Mouse (Mus musculus) limb, embryonic 13.5 days (tissue): ENCODE measurements at regions not wholly inside any gene's neighbourhood (a gene's known extent, or its start where the extent isn't known, plus 50 kb on each side); places are given as distances from the start of the nearest gene placed in this dataset.
A peak's percentile ranks its signal among the peaks of the same experiment; 100 is the strongest.
"Not testable (repeated sequence)": the region's sequence is repeated elsewhere in the genome, so short reads cannot be mapped to it uniquely, and the experiment has no call there.

Experiments
- ATAC-seq: fragments of 200-750 bp; cut with Nextera tagmentation; 2 replicates; pipeline ENCODE4 v1.8.0; 2017; ENCODE audit warnings: low read depth, moderate number of reproducible peaks, moderate TSS enrichment; ENCODE audit not compliant: low FRiP score
- H3K27ac ChIP-seq: fragments of 300-500 bp; sonication (generic); 2 replicates; pipeline ENCODE4 v1.5.1; 2015; ENCODE audit warnings: inconsistent platforms, mild to moderate bottlenecking, moderate library complexity
- H3K27me3 ChIP-seq: fragments of 300-500 bp; sonication (generic); 2 replicates; pipeline ENCODE4 v1.6.1; 2015; ENCODE audit warnings: mild to moderate bottlenecking, inconsistent platforms
- H3K36me3 ChIP-seq: fragments of 300-500 bp; sonication (generic); 2 replicates; pipeline ENCODE4 v1.6.1; 2015; ENCODE audit warnings: inconsistent platforms, mild to moderate bottlenecking, moderate library complexity
- H3K4me1 ChIP-seq: fragments of 300-500 bp; sonication (generic); 2 replicates; pipeline ENCODE4 v1.6.1; 2015; ENCODE audit warnings: inconsistent platforms
- H3K4me2 ChIP-seq: fragments of 300-500 bp; sonication (generic); replicated peaks from 2 replicates; pipeline ENCODE4 v1.6.1; 2015; ENCODE audit warnings: inconsistent platforms, mild to moderate bottlenecking, moderate library complexity
- H3K4me3 ChIP-seq: fragments of 300-500 bp; sonication (generic); 2 replicates; pipeline ENCODE4 v1.5.1; 2015; ENCODE audit warnings: moderate library complexity, mild to moderate bottlenecking, inconsistent platforms
- H3K9ac ChIP-seq: fragments of 300-500 bp; sonication (generic); 2 replicates; pipeline ENCODE4 v1.6.1; 2015; ENCODE audit warnings: mild to moderate bottlenecking, inconsistent platforms
- H3K9me3 ChIP-seq: fragments of 300-500 bp; sonication (generic); 2 replicates; pipeline ENCODE4 v1.6.1; 2016; ENCODE audit warnings: inconsistent platforms
- WGBS: fragments of 180-500 bp; shearing (Covaris S2); methylation state at CpG from one replicate; pipeline ENCODE4 v1.1.7; 2015; 5-methylcytosine and 5-hydroxymethylcytosine counted together

GRCm38 (mm10) chr10:95747939-95748338 lies 74.7 kb upstream of the Anapc15-ps start:
- H3K4me2 ChIP-seq: no peak overlapping the region
- H3K36me3 ChIP-seq: no peaks in the 10 kb centered on the region
- WGBS: 84% methylated on average over 7 of the region's 7 CpGs
- no peak for ATAC-seq
- H3K27ac ChIP-seq: no peak overlapping the region
- no peak overlapping the region for H3K9ac ChIP-seq
- no peaks in the 10 kb centered on the region for H3K4me1 ChIP-seq
- no peak overlapping the region for H3K4me3 ChIP-seq
- no peaks in the 10 kb centered on the region for H3K9me3 ChIP-seq
- H3K27me3 ChIP-seq: no peaks in the 10 kb centered on the region

DNA sequence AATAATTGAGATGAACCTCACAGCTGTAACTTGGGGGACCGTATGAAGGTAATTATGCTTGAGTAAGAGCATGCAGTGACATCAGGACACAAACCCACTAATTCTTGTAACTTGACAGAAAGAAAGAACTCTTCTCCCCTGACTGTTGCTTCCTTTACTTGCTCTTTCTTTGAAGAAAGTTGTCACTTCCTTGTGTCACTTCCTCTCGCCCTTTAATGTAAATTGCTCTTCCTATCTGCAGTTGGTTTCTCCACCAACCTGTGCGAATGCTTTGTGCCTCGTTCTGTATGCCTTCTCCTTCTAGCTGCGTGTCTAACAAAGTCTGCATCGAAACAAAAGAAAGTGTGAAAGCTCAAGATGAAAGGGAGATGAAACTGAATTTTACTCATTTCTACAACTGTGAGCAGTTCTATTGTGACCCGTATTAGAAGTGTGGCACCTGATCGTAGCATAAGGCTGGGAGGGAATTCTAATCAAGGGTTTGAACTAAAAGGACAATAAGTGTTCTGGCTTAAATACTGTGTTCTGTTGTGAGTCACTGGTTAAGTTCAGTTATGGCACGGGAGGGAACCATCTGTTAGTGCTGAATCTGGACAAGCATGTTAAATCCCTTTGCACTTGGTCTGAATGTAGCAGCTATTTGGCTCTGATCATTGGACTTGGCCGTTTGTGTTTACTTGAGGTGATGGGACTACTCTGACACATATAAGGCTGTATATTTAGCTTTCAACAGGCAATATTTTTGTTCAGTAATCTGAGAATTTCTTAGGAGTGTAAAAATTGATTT lies 72.8 kb upstream of the Anapc15-ps start:
- WGBS: 75% methylated on average over 10 of the region's 10 CpGs

GRCm38 (mm10) chr10:95745254-95745653 lies 72.0 kb upstream of the Anapc15-ps start:
- Histone ChIP-seq H3K4me2 (no peak overlapping the region), H3K27me3 (no peaks in the 10 kb centered on the region), H3K4me3 (no peak overlapping the region), H3K27ac (no peak overlapping the region), H3K4me1 (no peaks in the 10 kb centered on the region), H3K9ac (no peak overlapping the region), H3K36me3 (no peaks in the 10 kb centered on the region), H3K9me3 (no peaks in the 10 kb centered on the region)
- ATAC-seq: no peak
- 87% methylated on average over 2 of the region's 2 CpGs for WGBS

More for the DNA sequence above, 72.8 kb upstream of the Anapc15-ps start:
- Histone ChIP-seq H3K9ac (no peak overlapping the region), H3K4me2 (no peak overlapping the region), H3K9me3 (no peaks in the 10 kb centered on the region), H3K27ac (no peak overlapping the region), H3K4me3 (no peak overlapping the region), H3K4me1 (no peaks in the 10 kb centered on the region), H3K36me3 (no peaks in the 10 kb centered on the region), H3K27me3 (no peaks in the 10 kb centered on the region)
- no peak for ATAC-seq

GRCm38 (mm10) chr10:95743627-95744026 lies 70.4 kb upstream of the Anapc15-ps start:
- Histone ChIP-seq H3K36me3 (no peaks in the 10 kb centered on the region), H3K27ac (no peak overlapping the region), H3K4me2 (no peak overlapping the region), H3K4me3 (no peak overlapping the region), H3K9me3 (no peaks in the 10 kb centered on the region), H3K9ac (no peak overlapping the region), H3K27me3 (no peaks in the 10 kb centered on the region), H3K4me1 (no peaks in the 10 kb centered on the region)
- WGBS: 80% methylated on average over 6 of the region's 6 CpGs
- ATAC-seq: no peak

GRCm38 (mm10) chr10:95739421-95739820 lies 66.2 kb upstream of the Anapc15-ps start:
- Histone ChIP-seq H3K4me1 (no peaks in the 10 kb centered on the region), H3K36me3 (no peaks in the 10 kb centered on the region), H3K4me2 (no peak overlapping the region), H3K27ac (no peak overlapping the region), H3K4me3 (no peak overlapping the region), H3K27me3 (no peaks in the 10 kb centered on the region), H3K9me3 (peaks cover 10% of the 10 kb centered on the region), H3K9ac (no peak overlapping the region)
- no peak for ATAC-seq
- 93% methylated on average over 4 of the region's 4 CpGs for WGBS

DNA sequence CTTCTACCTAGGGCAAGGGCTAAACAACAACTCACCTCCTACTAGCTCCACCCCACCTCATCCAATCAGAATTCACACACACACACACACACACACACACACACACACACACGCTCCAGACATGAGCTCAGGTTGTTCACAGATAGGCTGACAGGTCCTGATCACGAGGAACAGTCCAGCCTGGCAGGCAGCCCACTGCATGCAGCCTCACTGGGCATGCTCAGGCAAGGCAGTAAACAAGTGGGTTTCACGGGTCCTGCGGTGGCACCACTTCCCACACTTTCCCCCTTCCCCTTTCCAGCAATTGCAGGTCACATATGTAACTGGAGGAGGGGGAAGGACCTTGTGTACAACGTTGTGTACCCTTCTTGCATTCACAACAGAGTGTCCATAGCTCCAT lies 63.5 kb upstream of the Anapc15-ps start:
- not testable (repeated sequence) for H3K9ac ChIP-seq, H3K4me1 ChIP-seq, H3K36me3 ChIP-seq, H3K4me3 ChIP-seq, ATAC-seq, H3K27me3 ChIP-seq, H3K4me2 ChIP-seq, H3K27ac ChIP-seq
- H3K9me3 ChIP-seq: peaks cover 10% of the 10 kb centered on the region
- WGBS: 79% methylated on average over 5 of the region's 5 CpGs

- Histone ChIP-seq H3K9me3 (no peaks in the 10 kb centered on the region), H3K27ac (peak overlapping the region; percentile 10; the same call in 1 of the 2 replicates), H3K9ac (no peak overlapping the region), H3K4me2 (no peak overlapping the region), H3K4me1 (peaks cover 43% of the 10 kb centered on the region), H3K4me3 (no peak overlapping the region), H3K27me3 (no peaks in the 10 kb centered on the region), H3K36me3 (no peaks in the 10 kb centered on the region)
- ATAC-seq: no peak
- WGBS: 86% methylated on average over 10 of the region's 10 CpGs
These were observed 57.8 kb upstream of the Anapc15-ps start for GRCm38 (mm10) chr10:95731001-95731400.

DNA sequence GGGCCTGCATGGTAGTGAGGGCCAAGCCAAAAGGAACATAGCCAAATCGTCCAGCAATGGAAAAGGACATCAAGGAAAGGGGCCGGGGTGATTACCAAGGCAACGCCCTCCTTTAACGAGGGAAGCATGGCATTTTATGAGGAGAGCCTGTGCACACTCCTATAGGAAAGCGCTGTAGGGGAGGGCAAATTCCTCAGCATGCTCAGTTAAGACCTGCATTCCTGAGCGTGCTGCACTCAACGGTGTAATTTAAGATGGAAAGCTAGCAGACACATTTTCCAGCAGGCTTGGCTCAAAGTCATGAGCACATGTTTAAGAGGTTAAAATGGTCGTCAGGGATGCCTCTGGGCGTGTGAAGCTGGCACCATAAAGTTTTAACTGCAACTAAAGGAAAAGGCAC lies 56.6 kb upstream of the Anapc15-ps start:
- peak; percentile 98 for ATAC-seq
- no peak overlapping the region for H3K9ac ChIP-seq
- H3K4me1 ChIP-seq: peaks cover 51% of the 10 kb centered on the region
- peak overlapping the region; percentile 74; the same call in 1 of the 2 replicates for H3K27ac ChIP-seq
- 5% methylated on average over 9 of the region's 9 CpGs for WGBS
- no peak overlapping the region for H3K4me3 ChIP-seq
- no peaks in the 10 kb centered on the region for H3K36me3 ChIP-seq
- no peaks in the 10 kb centered on the region for H3K27me3 ChIP-seq
- H3K9me3 ChIP-seq: no peaks in the 10 kb centered on the region
- peak overlapping the region; percentile 42 for H3K4me2 ChIP-seq

GRCm38 (mm10) chr10:95725910-95726309 lies 52.7 kb upstream of the Anapc15-ps start:
- Histone ChIP-seq H3K4me1 (peaks cover 47% of the 10 kb centered on the region), H3K4me2 (no peak overlapping the region), H3K9me3 (no peaks in the 10 kb centered on the region), H3K9ac (no peak overlapping the region), H3K4me3 (no peak overlapping the region), H3K27me3 (no peaks in the 10 kb centered on the region), H3K27ac (peak overlapping the region; percentile 61), H3K36me3 (no peaks in the 10 kb centered on the region)
- no peak for ATAC-seq
- WGBS: 38% methylated on average over 5 of the region's 5 CpGs

DNA sequence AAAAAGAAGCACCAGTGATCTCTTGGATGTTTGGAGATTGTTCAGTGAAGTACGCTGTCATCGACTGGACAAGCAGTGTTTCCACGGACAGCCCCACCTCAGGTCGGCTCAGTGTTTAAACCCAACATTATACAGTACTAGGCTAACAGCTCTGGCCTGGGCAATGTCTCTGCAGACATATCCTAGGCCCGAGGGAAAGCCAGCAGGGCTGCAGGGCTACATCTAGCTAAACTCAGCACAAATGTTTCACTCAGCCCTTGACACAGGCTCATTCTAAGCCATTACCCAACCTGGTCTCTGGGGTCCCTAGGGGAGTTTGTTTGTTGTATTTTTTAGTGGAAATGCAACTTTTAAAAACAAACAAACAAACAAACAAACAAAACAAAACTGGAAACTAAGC lies 52.1 kb upstream of the Anapc15-ps start:
- Histone ChIP-seq H3K4me2 (no peak overlapping the region), H3K9me3 (no peaks in the 10 kb centered on the region), H3K27ac (peak overlapping the region; percentile 61; the same call in 1 of the 2 replicates), H3K4me1 (peaks cover 45% of the 10 kb centered on the region), H3K4me3 (no peak overlapping the region), H3K36me3 (no peaks in the 10 kb centered on the region), H3K9ac (no peak overlapping the region), H3K27me3 (no peaks in the 10 kb centered on the region)
- no peak for ATAC-seq
- WGBS: 66% methylated on average over 5 of the region's 5 CpGs
